Mouse (Mus musculus) c-Kit-negative CD71-positive TER-119-positive erythroid progenitor cells, embryonic 14.5 days (primary cell): Measurements from ENCODE around the gene Fcho1.
"Not testable (repeated sequence)": the region's sequence is repeated elsewhere in the genome, so short reads cannot be mapped to it uniquely, and the experiment has no call there.

Experiments used
- DNase-seq: peaks from one replicate; pipeline ENCODE4 v3.0.0-alpha.2; 2013; ENCODE audit warnings: low read depth, low spot score

Fcho1 gene

DNA sequence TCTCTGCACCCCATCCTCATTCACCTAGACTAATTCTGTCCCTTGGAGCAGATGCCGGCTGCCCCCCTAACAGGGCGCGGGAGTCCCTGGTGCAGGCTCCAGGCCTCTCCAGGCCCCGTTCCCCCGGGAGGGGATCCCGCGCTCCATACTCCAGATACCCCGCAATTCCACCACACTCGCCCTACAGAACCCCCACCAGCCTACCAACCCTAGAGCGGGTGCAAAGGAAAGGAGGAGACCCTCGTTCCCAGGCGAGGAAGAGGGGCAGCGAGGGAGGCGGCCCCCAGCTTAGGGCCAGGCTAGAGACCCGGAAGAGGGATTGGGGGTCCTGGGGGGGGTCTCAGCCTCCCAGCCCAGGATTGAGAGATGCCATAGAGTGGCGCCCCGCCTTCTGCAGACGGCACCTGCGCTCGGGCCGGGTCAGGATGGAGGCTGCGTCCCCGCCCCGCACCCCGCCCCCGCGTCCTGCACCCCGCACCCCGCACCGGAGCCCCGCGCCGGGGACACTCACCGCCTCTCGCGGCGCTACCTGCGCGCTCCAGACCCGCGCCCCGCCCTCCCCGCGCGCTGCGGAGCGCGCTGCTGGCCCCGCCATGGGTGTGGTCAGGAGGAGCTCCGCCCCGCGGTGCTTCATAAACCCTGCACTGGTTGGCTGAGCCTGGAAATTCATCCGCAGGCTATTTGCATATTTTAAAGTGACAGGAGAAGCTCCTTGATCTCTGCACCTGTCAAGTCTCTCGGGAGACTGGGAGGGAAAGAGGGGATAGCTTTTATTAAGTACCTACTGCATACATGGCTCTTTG lies at the start of gene Fcho1:
Gene Fcho1 (minus strand): TSS at position 595 of the 803 bp plus-strand sequence.
- peak; percentile 81 for DNase-seq

DNA sequence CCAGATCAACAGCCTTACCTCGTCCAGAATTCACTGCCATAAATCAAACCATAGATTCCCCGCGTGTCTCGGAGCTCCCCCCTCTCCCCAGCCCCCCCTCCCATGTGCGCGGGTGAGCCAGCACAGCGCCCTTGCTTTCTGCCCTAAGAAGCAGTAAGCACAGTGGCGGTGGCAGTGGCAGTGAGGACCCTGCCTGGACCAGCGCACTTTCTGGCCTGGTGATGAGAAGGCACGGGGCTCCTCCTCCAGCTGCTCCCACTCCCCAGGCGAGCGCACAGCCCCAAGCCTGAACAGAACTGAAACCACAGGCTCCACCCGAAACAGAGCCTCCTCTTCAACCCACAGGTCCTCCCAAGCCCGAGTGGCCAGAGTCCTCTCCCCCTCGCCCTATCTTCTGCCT lies 45.8 kb upstream of the Fcho1 start:
- DNase-seq: no peak

DNA sequence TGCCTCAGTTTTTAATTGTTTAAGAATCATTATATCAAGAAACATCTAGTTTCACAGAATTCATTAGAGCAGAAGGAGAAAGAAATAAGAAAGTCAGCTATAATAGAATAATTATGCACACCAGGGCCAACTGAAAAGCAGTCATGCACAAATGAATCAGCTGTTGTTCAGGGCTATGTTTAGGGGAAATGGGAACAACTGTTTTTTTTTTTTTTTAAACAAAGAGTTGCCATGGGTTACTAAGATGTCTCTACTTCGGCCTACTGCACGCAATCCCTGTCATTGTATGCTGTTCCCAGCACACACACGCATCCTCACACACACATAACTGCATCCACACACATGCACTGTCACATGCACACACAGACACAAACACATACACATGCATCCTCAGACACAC lies 33.3 kb upstream of the Fcho1 start:
- DNase-seq: no peak

DNA sequence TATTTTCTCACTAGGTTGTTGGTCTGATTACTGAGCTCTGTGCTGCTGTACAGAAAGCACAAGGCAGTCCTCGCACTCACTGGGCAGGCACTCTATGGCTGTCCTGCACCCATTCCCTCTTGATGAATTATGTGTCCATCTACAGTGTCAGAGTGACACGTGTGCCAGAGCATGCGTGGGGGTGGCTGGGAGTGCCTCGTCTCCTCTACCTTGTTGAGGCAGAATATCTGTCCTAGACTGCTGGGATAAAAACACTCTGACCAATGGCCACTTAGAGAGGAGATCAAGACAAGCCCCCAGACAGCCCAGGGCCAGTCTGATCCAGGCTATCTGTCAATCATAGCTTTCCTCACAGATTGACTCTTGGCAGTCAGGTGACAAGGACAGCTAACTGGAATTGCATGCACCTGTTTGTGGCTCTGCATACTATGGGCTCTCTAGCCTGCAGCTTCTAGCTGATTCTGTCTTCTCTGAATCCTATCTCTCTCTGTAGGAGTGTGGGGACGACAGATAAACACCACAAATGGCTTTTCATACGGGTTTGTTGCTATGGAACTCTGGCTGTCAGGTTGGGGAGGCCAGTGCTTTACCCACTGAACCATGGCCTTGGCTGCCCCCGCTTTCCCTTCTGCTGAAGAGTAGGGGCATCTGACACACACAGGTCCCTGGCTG lies 27.5 kb upstream of the Fcho1 start:
- not testable (repeated sequence) for DNase-seq

DNA sequence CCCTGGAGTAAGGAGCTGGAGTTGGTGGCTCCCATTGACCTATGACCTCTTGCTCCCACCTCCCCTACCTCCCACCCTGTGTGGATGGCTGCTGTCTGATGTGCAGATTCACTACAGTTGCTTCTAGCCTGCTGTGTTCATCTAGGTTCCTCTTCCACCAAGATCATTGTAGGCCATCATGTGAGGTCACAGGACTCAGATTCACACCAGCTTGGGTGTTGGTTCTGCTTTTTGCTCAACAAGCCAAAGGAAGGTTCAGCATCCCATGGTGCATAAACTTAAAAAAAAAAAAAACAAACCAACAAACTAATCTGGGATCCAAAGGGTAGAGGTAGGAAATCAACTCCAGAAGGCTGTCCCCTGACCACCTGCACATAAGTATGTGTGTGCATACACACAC lies 26.7 kb upstream of the Fcho1 start:
- DNase-seq: not testable (repeated sequence)

DNA sequence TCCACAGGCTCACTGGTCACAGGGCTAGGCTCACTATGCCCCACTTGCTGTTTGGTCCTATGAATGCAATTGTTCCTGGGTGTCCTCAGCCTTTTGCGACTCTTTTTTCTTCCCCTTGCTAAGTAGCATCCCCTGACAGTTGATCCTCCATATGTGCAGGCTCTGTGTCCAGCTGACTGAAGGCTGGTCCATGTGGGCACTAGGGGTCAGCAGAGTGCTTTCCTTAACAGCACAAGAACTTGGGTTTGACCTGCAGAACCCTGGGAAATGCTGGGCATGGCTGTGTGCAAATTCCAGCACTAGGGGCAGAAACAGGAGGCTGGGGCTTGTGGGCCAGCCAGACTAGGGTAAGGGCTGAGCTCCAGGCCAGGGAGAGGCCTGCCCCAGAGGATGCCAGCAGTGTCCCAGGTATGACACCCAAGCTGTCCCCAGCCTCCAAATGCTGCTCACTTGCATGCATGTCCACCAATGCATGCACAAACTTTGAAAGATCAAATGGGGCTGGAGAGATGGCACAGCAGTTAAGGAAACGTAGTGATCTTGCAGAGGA lies 25.9 kb upstream of the Fcho1 start:
- DNase-seq: not testable (repeated sequence)

DNA sequence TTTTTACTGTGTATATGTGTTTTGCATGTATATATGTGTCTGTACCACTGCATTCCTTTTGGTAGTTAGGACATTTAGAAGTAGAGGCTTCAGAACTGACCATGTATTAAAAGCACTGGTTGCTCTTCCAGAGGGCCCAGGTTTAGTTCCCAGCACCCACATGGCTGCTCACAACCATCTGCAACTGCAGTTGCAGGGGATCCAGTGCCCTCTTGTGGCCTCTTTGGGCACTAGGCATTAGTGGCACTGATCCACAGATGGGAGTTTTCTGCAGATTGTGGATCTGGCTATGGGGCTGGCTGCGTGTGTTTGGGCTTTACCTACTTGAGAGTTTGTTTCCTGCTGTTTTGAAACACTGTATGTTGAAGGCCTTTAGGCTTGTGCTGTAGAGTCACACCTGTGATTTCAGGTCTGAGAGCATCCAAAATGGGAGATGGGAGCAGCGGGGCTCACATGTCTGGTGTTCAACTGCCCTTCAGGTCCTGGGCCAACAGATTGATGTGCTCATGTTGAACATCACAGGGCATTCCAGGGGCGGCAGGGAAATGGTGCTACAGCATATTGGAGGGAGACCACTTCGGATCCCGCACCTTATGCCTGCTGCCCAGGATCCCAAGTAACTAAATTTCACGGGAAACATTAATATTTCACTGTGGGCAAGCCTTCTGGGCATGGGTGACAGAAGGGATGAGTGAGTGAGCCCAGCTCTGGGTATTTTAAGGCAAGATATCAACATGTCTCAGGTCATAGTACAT lies 24.0 kb upstream of the Fcho1 start:
- DNase-seq: not testable (repeated sequence)

DNA sequence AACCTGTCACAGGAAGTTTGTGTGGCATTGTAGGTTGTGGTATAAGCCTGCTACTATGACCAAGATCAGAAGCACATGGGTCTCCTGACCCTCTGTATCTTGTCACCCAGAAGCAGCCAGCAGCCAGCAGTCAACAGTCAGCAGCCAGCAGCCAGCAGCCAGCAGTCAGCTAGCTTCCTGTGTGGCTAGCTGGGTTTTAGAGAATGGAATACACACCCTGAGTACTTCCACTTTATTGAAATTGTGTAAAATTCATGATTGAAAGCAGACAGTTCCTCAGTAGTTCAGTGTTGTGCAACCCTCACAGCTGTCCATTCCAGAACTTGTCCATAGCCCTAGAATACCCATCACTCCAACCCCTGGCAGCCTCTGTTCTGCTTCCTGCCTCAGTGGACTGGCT lies 21.6 kb upstream of the Fcho1 start:
- DNase-seq: not testable (repeated sequence)

DNA sequence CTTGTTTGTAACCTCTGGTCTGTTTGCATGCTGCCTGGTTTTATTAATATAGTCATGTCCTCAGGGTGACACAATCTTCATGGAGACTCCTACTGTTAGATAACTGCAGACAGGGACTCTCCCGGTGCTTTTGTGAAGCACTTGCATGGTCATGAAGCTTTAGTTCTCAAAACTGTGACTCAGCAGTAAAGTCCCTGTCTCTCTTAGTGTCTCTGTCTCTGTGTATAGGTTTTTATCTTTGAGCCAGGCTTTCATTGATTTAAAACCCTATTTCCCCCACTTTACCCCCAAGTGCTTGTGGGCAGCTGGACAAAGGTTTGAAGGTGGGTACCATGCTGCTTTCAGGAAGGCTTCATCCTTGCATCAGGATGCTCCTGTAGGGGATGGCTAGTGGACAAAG lies 19.8 kb upstream of the Fcho1 start:
- no peak for DNase-seq

DNA sequence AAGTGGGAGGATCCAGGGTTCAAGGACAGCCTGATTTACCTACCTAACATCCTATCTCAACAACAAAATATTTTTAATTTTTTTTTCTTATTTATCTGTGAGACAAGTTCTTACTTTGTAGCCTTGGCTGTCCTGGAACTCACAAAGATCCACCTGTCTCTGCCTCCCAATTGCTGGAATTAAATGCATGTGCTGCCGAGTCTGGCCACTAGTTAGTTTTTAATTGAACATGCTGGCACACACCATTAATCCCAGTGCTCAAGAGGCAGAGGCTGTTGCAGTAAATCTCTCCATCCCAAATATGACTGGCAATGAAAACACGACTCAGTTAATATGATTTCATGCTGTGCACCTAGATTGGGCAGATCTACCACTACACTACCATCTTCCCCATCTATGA lies 17.3 kb upstream of the Fcho1 start:
- DNase-seq: no peak

DNA sequence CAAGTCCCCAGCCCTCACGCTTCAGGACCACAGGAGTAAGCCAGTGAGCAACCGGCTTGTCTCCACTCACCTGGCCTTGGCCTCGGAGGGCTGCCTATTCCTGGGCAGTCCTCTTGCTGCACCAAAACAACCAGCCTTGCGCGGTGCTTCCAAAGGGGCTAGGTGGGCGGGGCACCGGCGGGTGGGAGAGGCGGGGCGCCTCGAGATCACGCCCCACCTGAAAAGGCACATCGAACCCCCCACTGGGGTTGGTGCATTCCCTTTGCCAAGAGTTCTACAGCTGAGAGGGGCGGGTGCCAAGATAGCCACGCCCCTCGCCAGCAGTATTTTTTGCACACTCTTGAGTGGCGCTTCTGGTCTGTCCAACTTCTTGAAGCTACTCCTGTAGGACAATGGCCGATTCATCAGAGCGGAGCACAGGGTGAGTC lies 16.2 kb upstream of the Fcho1 start:
- no peak for DNase-seq

DNA sequence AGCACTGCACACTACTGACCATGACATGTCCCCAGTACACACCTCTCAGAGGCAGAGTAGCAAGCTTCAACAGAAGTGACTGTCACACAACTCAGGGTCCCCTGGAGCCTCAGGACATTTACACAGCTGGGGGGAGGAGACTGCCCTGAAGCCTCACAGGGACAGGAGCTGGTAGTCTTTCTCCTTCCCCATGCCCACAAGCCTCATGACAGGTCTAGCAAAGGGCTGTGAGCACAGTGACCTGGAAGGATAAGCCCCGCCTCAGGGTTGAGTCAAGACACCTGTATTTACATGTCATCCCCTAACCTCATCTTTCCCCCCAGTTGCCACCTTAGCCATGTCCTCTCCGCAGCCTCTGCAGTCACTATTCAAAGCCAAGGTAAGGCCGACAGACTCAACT lies 15.7 kb upstream of the Fcho1 start:
- no peak for DNase-seq

DNA sequence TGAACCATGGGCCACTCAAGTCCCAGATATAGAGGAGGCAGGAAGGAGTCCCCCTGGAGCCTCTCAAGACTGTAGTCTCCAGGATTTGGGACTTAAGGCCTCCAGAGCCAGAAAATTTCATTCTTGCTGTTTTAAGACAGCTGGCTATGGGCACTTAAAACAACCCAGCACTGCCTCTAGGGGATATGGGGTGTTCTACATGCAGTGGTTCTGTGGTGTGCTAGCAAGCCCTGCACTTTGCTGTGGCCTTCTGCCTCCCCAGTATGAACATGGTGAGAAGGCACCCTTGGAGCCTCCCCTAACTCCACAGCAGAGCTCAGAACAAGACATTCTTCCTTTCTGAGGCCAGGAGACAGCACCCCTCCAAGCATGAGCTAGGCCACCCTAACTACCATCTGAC lies 12.8 kb upstream of the Fcho1 start:
- DNase-seq: not testable (repeated sequence)

DNA sequence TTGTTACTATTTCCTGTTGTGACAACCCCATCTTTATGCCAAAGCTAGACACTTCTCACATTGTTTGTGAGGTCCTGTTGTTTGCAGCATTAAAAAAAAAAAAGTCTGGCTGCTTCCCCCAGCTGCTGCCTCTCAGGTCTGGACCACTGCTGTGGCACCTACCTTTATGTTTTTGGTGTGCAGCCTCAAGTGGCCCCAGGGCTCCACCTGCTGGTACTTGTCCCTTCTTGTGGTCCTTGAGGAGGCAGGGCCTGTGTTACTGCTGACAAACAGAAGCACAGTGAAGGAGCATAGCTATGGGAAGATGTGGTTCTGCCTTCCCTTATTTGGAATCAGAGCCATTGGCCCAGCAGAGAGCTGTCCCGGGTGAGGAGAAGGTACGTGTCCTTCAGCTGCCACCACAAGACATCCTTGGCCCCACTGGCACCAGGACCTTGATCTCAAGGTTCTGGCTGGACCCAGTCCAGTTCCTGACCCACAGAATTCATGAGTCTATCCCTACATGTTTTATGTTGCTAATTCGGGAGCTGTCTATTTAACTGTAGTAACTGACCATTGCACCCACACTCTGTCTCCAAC lies 6.2 kb upstream of the Fcho1 start:
- no peak for DNase-seq

DNA sequence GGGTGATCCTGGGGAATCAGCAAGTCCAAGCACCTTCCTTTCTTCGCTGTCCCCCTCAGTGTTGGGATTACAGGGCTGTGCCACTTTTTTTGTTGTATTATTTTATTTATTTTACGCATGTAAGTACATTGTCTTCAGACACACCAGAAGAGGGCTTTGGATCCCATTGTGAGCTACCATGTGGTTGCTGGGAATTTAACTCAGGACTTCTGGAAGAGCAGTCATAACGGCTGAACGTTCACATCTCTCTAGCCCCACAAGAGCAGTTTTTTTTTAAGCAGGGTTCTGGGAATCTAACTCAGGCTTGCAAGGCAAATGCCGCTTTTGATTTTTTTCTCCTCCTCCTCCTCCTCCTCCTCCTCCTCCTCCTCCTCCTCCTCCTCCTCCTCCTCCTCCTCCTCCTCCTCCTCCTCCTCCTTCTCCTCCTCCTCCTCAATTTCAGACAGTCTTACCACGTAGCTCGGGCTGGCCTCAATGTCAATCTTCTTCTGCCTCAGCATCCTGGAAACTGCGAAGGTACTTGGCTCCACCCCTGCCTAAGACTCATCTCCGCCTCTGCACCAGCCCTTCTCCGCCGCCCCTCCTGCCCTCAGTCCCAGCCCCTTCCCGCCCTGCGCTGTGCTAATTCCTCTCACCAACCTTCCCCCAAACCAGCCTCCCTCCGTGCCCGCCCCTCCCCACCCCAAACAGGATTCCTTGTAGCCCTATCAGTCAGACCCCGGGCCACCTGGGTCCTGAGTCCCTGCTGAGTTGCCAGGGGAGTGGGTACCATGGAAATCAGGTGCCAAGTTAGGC lies 3.5 kb upstream of the Fcho1 start:
- no peak for DNase-seq

DNA sequence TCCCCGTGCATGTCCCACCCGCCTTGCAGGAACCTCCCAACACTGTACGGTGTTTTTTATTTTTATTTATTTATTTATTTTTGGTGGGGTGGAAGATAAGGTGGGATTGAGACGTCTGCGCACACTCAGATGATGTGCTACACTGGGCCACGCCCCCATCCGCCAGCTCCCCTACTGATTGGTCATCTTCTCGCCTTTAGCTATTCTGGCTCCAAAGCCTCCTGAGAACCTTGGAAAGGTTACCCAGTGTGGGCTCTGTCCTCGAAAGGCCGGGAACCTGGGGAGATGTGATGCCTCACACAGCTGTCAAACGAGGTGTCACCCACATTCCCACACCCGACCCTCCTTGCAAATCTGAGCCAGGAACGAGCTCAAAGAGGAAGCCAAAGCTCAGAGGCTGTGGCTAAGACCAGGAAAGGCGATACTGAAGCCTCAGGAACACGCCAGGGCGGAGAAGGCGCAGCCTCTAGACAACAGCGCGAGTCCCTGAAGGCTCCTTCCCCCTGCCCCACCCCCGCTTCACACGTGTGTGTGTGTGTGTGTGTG lies 2.8 kb upstream of the Fcho1 start:
- no peak for DNase-seq

DNA sequence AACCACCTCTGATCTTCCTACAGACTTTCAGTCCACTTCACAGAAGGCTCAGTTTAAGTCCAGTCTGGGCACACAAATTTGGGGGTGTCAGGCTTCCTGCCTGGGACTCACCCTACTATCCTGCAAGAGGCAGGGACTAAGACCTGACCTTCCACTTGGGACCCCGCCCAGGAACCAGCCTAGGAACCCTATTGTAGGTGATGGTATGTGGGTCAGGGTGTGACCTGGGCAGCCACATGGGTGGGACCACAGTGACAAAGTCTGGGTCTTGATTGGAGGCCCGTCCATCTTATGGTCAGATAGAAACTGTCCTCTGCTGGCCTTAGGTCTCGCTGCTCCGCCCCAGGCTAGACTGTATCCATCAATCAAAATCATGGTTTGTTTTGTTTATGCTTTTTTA lies 1.1 kb downstream of the Fcho1 start:
- DNase-seq: no peak

DNA sequence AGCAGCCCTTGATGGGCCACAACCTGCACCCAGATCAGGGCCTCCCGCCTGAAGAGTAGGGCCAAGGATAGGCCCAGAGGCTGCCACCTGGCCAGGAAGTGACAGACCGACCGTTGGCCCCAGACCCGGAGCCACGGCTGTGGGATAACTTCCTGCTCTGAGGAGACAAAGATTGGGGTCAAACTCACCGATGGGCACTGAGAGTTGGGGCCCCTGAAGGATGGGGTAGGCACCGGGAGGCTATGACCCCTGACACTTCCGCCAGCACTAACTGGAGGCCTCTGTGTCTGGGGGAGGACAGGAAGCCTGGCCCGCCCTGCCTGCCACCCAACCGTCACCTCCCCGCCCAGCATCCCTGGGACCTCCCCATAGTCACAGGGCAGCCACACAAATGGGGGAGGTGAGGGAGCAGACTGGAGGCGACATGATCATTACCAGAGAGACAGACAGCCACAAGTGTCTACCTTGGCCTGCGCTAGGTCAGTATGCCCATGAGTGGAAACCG lies 2.4 kb downstream of the Fcho1 start:
- DNase-seq: no peak

DNA sequence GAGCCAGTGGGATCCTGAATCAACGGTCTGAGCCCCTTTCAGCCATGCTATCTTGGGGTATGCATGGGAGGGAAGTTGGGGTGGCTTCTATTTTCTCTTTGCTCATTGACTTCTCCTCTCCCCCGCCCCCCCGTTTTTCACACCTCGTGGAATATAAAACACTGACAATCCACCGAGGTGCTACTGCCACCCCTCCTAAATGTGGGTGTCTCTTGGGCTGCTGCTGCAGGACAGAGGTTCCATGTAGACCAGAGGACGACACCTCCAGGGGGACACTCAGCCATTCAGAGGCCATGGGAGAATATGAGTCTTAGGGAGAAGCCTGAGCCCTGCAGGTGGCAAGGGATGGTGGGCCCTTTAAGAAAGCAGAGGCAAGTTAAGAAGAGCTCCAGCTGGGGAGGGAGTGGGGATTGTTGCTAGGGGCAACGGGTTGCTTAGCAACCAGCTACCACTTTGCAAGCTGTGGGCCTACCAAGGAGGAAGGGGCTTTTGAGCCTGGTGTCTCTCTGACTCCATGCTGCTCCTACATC lies 5.5 kb downstream of the Fcho1 start:
- no peak for DNase-seq

DNA sequence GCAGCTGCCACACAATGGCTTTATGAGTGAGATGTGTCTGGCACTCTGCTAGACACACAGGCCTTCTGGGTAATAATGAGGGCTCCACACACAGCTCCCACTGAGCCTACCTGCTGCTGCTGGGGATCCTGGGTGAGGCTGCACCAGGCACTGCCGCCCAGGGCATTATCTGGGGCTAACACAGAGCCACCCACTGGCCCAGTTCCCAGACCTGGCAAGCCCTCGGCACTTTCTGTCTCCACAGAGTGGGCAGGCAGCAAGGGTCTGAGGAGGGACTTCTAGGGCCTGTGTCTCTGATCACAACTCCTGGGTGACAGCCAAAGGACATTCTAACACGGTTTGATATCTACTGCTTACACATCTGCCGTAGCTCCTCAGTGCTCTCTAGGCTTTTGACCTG lies 6.3 kb downstream of the Fcho1 start:
- no peak for DNase-seq
